Mouse (Mus musculus) embryonic facial prominence, embryonic 11.5 days (tissue): ENCODE results near the gene Slc8a1. TPM values are rescaled to one million over a fixed set of nuclear protein-coding genes. Genes with fewer than 3 reads are reported as not detected.
A peak's percentile ranks its signal among the peaks of the same experiment; 100 is the strongest.

ENCODE experiments used
- ATAC-seq: fragments of 200-750 bp; cut with Nextera tagmentation; replicated peaks from 2 replicates; pipeline ENCODE4 v1.8.0; 2017; ENCODE audit warnings: low read depth; ENCODE audit not compliant: insufficient number of reproducible peaks, low FRiP score, low TSS enrichment
- DNase-seq: peaks from one replicate; pipeline ENCODE4 v3.0.0-alpha.2; 2015; ENCODE audit warnings: low spot score
- H3K27ac ChIP-seq: fragments of 300-500 bp; sonication (generic); replicated peaks from 2 replicates; pipeline ENCODE4 v1.5.1; 2014; ENCODE audit warnings: mild to moderate bottlenecking, low read depth, low read length, control low read depth
- H3K27me3 ChIP-seq: fragments of 300-500 bp; sonication (generic); 2 replicates; pipeline ENCODE4 v1.6.1; 2014; ENCODE audit warnings: mild to moderate bottlenecking, low read length, moderate library complexity, mixed read lengths; ENCODE audit not compliant: control insufficient read depth, insufficient read depth
- H3K36me3 ChIP-seq: fragments of 300-500 bp; sonication (generic); replicated peaks from 2 replicates; pipeline ENCODE4 v1.6.1; 2014; ENCODE audit warnings: low read depth, mild to moderate bottlenecking, low read length, moderate library complexity, mixed read lengths; ENCODE audit not compliant: control insufficient read depth, insufficient read depth
- H3K4me1 ChIP-seq: fragments of 300-500 bp; sonication (generic); 2 replicates; pipeline ENCODE4 v1.6.1; 2014; ENCODE audit warnings: low read length, mixed read lengths; ENCODE audit not compliant: control insufficient read depth, insufficient read depth
- H3K4me2 ChIP-seq: fragments of 300-500 bp; sonication (generic); 2 replicates; pipeline ENCODE4 v1.6.1; 2014; ENCODE audit warnings: low read depth, mild to moderate bottlenecking, control low read depth, low read length, moderate library complexity
- H3K4me3 ChIP-seq: fragments of 300-500 bp; sonication (generic); 2 replicates; pipeline ENCODE4 v1.5.1; 2014; ENCODE audit warnings: low read depth, low read length, control low read depth
- H3K9ac ChIP-seq: fragments of 300-500 bp; sonication (generic); replicated peaks from 2 replicates; pipeline ENCODE4 v1.6.1; 2014; ENCODE audit warnings: mild to moderate bottlenecking, control low read depth, low read length
- H3K9me3 ChIP-seq: fragments of 300-500 bp; sonication (generic); replicated peaks from 2 replicates; pipeline ENCODE4 v1.6.1; 2016; ENCODE audit warnings: mild to moderate bottlenecking, low read length, inconsistent platforms, mixed read lengths; ENCODE audit not compliant: control insufficient read depth
- WGBS: fragments of 180-500 bp; shearing (Covaris S2); extraction: QIAGEN DNeasy Blood & Tissue Kit; methylation state at CpG from one replicate; pipeline ENCODE4 v1.1.7; 2014; 5-methylcytosine and 5-hydroxymethylcytosine counted together
- polyA plus RNA-seq: library from polyadenylated mRNA; unstranded; fragments of >200 nt; fragmentation: Nextera tagmentation; extraction: Ambion mirVana; gene quantifications from 2 replicates; pipeline ENCODE4 v1.2.1, GENCODE M21; 2014

Slc8a1 gene
- polyA plus RNA-seq, 1 experiment from 2014 or later: 3.1 TPM

GRCm38 (mm10) chr17:81698789-81699188 is 39.4 kb downstream of the Slc8a1 start:
- 60% methylated on average over 10 of the region's 10 CpGs for WGBS
- H3K36me3 ChIP-seq: no peaks in the 10 kb centered on the region
- no peak for ATAC-seq

GRCm38 (mm10) chr17:81697695-81698094 is 40.5 kb downstream of the Slc8a1 start:
- ATAC-seq (no peak), DNase-seq (no peak)
- no peak overlapping the region for H3K4me3 ChIP-seq
- no peak overlapping the region for H3K27ac ChIP-seq
- no peaks in the 10 kb centered on the region for H3K9me3 ChIP-seq
- H3K9ac ChIP-seq: no peak overlapping the region
- 74% methylated on average over 2 of the region's 2 CpGs for WGBS
- H3K36me3 ChIP-seq: no peaks in the 10 kb centered on the region
- no peaks in the 10 kb centered on the region for H3K4me1 ChIP-seq
- no peaks in the 10 kb centered on the region for H3K27me3 ChIP-seq
- H3K4me2 ChIP-seq: no peak overlapping the region

More at GRCm38 (mm10) chr17:81698789-81699188, 39.4 kb downstream of the Slc8a1 start:
- no peak overlapping the region for H3K4me3 ChIP-seq
- DNase-seq: no peak
- no peak overlapping the region for H3K9ac ChIP-seq
- H3K4me2 ChIP-seq: no peak overlapping the region
- no peaks in the 10 kb centered on the region for H3K9me3 ChIP-seq
- no peak overlapping the region for H3K27ac ChIP-seq
- H3K27me3 ChIP-seq: no peaks in the 10 kb centered on the region
- H3K4me1 ChIP-seq: no peaks in the 10 kb centered on the region

GRCm38 (mm10) chr17:81694977-81695376 is 43.2 kb downstream of the Slc8a1 start:
- Histone ChIP-seq H3K36me3 (no peaks in the 10 kb centered on the region), H3K27ac (no peak overlapping the region), H3K9ac (no peak overlapping the region), H3K4me2 (no peak overlapping the region), H3K27me3 (no peaks in the 10 kb centered on the region), H3K9me3 (no peaks in the 10 kb centered on the region), H3K4me3 (no peak overlapping the region), H3K4me1 (no peaks in the 10 kb centered on the region)
- 90% methylated on average over 1 of the region's 1 CpGs for WGBS
- DNase-seq: no peak
- no peak for ATAC-seq

- H3K36me3 ChIP-seq: no peaks in the 10 kb centered on the region
- H3K9ac ChIP-seq: no peak overlapping the region
- no peaks in the 10 kb centered on the region for H3K4me1 ChIP-seq
- H3K9me3 ChIP-seq: no peaks in the 10 kb centered on the region
- no peak overlapping the region for H3K4me3 ChIP-seq
- ATAC-seq: no peak
- no peak overlapping the region for H3K4me2 ChIP-seq
- no peaks in the 10 kb centered on the region for H3K27me3 ChIP-seq
- DNase-seq: no peak
- no peak overlapping the region for H3K27ac ChIP-seq
Measured at GRCm38 (mm10) chr17:81679616-81680015, 58.6 kb downstream of the Slc8a1 start.

GRCm38 (mm10) chr17:81677450-81677849 is 60.7 kb downstream of the Slc8a1 start:
- Histone ChIP-seq H3K27me3 (peaks cover 3% of the 10 kb centered on the region; the same call in 1 of the 2 replicates), H3K9ac (no peak overlapping the region), H3K4me2 (no peak overlapping the region), H3K9me3 (no peaks in the 10 kb centered on the region), H3K4me3 (no peak overlapping the region), H3K27ac (no peak overlapping the region), H3K4me1 (no peaks in the 10 kb centered on the region), H3K36me3 (no peaks in the 10 kb centered on the region)
- ATAC-seq: no peak
- 74% methylated on average over 2 of the region's 2 CpGs for WGBS
- DNase-seq: no peak

- 65% methylated on average over 3 of the region's 3 CpGs for whole genome bisulfite sequencing
- peaks cover 14% of the 10 kb centered on the region for H3K27me3 ChIP-seq
- no peaks in the 10 kb centered on the region for H3K4me1 ChIP-seq
- ATAC-seq (no peak), DNase-seq (no peak)
- H3K9ac ChIP-seq: no peak overlapping the region
- H3K4me3 ChIP-seq: no peak overlapping the region
- H3K27ac ChIP-seq: no peak overlapping the region
- no peak overlapping the region for H3K4me2 ChIP-seq
- no peaks in the 10 kb centered on the region for H3K9me3 ChIP-seq
- H3K36me3 ChIP-seq: no peaks in the 10 kb centered on the region
Measured at GRCm38 (mm10) chr17:81676203-81676602, 62.0 kb downstream of the Slc8a1 start.

- DNase-seq: no peak
- no peak overlapping the region for H3K27ac ChIP-seq
- H3K27me3 ChIP-seq: peaks cover 19% of the 10 kb centered on the region
- H3K4me2 ChIP-seq: no peak overlapping the region
- no peaks in the 10 kb centered on the region for H3K9me3 ChIP-seq
- no peak overlapping the region for H3K9ac ChIP-seq
- 10% methylated on average over 5 of the region's 5 CpGs for WGBS
- no peak for ATAC-seq
- no peaks in the 10 kb centered on the region for H3K36me3 ChIP-seq
- no peaks in the 10 kb centered on the region for H3K4me1 ChIP-seq
- H3K4me3 ChIP-seq: no peak overlapping the region
Measured at GRCm38 (mm10) chr17:81671245-81671644, 66.9 kb downstream of the Slc8a1 start.

- peak; percentile 74 for DNase-seq
- H3K9ac ChIP-seq: peak overlapping the region; percentile 79
- H3K27me3 ChIP-seq: peaks cover 19% of the 10 kb centered on the region
- H3K4me2 ChIP-seq: peak overlapping the region; percentile 98
- H3K36me3 ChIP-seq: no peaks in the 10 kb centered on the region
- ATAC-seq: peak; percentile 75
- WGBS: 0% methylated on average over 51 of the region's 84 CpGs
- H3K4me3 ChIP-seq: peak overlapping the region; percentile 60
- no peaks in the 10 kb centered on the region for H3K4me1 ChIP-seq
- peak overlapping the region; percentile 31; the same call in 1 of the 2 replicates for H3K27ac ChIP-seq
- no peaks in the 10 kb centered on the region for H3K9me3 ChIP-seq
Measured at GRCm38 (mm10) chr17:81669816-81670691, 68.1 kb downstream of the Slc8a1 start.
